Mouse (Mus musculus) hindbrain, postnatal 0 days (tissue): ENCODE measurements around the gene Pxdn. TPM values are rescaled to one million over a fixed set of nuclear protein-coding genes. Genes with fewer than 3 reads are reported as not detected.

Source experiments
- ATAC-seq: fragments of 200-750 bp; cut with Nextera tagmentation; 2 replicates; pipeline ENCODE4 v1.8.0; 2017; ENCODE audit warnings: mild to moderate bottlenecking, moderate TSS enrichment, moderate library complexity
- DNase-seq: peaks from one replicate; pipeline ENCODE4 v3.0.0-alpha.2; 2015; ENCODE audit warnings: low spot score
- H3K27ac ChIP-seq: fragments of 300-500 bp; sonication (generic); 2 replicates; pipeline ENCODE4 v1.5.1; 2014; ENCODE audit warnings: mild to moderate bottlenecking
- H3K27me3 ChIP-seq: fragments of 300-500 bp; sonication (generic); 2 replicates; pipeline ENCODE4 v1.6.1; 2014; ENCODE audit warnings: low read length, mixed read lengths; ENCODE audit not compliant: insufficient read depth
- H3K36me3 ChIP-seq: fragments of 300-500 bp; sonication (generic); 2 replicates; pipeline ENCODE4 v1.6.1; 2014; ENCODE audit warnings: low read length, mixed read lengths; ENCODE audit not compliant: insufficient read depth
- H3K4me1 ChIP-seq: fragments of 300-500 bp; sonication (generic); 2 replicates; pipeline ENCODE4 v1.6.1; 2014; ENCODE audit warnings: antibody characterized with exemption, low read length, mixed read lengths; ENCODE audit not compliant: insufficient read depth
- H3K4me2 ChIP-seq: fragments of 300-500 bp; sonication (generic); 2 replicates; pipeline ENCODE4 v1.6.1; 2014; ENCODE audit warnings: low read depth, mild to moderate bottlenecking, low read length, moderate library complexity, mixed read lengths
- H3K4me3 ChIP-seq: fragments of 300-500 bp; sonication (generic); 2 replicates; pipeline ENCODE4 v1.5.1; 2014; ENCODE audit warnings: low read length
- H3K9ac ChIP-seq: fragments of 300-500 bp; sonication (generic); replicated peaks from 2 replicates; pipeline ENCODE4 v1.6.1; 2014; ENCODE audit warnings: mild to moderate bottlenecking, low read length, moderate library complexity, mixed read lengths
- H3K9me3 ChIP-seq: fragments of 300-500 bp; sonication (generic); 2 replicates; pipeline ENCODE4 v1.6.1; 2016; ENCODE audit warnings: low read length, mixed read lengths
- CTCF ChIP-seq: IDR thresholded peaks from 2 replicates; pipeline ENCODE4 v1.5.1; 2016; ENCODE audit warnings: antibody characterized with exemption, control low read depth, low read depth
- WGBS: fragments of 180-500 bp; shearing (Covaris S2); extraction: QIAGEN DNeasy Blood & Tissue Kit; methylation state at CpG from one replicate; pipeline ENCODE4 v1.1.7; 2014; 5-methylcytosine and 5-hydroxymethylcytosine counted together
- polyA plus RNA-seq: library from polyadenylated mRNA; unstranded; fragments of >200 nt; fragmentation: Nextera tagmentation; extraction: Ambion mirVana; gene quantifications from 2 replicates; pipeline ENCODE4 v1.2.1, GENCODE M21; 2015
- total RNA-seq: library from RNA; depleted of rRNA; stranded (reverse); fragments of >200 nt; gene quantifications from 2 replicates; pipeline ENCODE4 v1.2.3, GENCODE M21; 2014

Gene Pxdn
- total and polyA plus RNA-seq, 2 experiments from 2014 or later, result 15.7 to 72.1 TPM

DNA sequence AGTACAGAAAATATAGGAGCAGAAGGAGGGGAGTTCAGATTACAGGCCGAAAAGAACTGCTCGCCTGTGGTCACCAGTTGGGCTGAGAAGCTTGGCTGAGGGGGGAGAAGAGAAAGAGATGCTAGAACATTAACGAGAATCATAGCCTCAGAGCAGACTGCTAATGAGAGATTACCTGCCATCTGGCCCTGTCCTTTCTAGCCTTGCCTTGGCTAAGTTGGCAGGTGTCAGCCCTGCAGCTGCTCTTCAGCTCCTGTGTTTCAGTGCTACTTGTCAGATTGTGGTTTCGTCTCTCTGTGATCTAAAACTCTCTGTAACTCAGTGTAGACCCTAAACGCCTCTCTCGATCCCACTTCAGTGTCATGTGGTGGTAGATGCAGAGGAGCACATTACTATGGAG is 20.6 kb upstream of the Pxdn start:
- no peak overlapping the region for H3K4me3 ChIP-seq
- DNase-seq (peak; percentile 37), ATAC-seq (0 out of 2 replicates have a peak, but pooled peaks have one; percentile 36)
- 77% methylated on average over 6 of the region's 6 CpGs for WGBS
- H3K27ac ChIP-seq, result no peak overlapping the region
- H3K4me1 ChIP-seq, result no peaks in the 10 kb centered on the region
- H3K9ac ChIP-seq, result no peak overlapping the region
- no peaks in the 10 kb centered on the region for H3K27me3 ChIP-seq
- H3K36me3 ChIP-seq, result peaks cover 22% of the 10 kb centered on the region
- H3K9me3 ChIP-seq, result no peaks in the 10 kb centered on the region
- H3K4me2 ChIP-seq, result no peak overlapping the region
- no peak for TF ChIP-seq CTCF

- H3K9ac ChIP-seq, result no peak overlapping the region
- no peaks in the 10 kb centered on the region for H3K4me1 ChIP-seq
- TF ChIP-seq CTCF, result no peak
- no peak for ATAC-seq
- H3K4me2 ChIP-seq, result no peak overlapping the region
- DNase-seq, result no peak
- H3K27me3 ChIP-seq, result no peaks in the 10 kb centered on the region
- H3K9me3 ChIP-seq, result no peaks in the 10 kb centered on the region
- H3K36me3 ChIP-seq, result peaks cover 19% of the 10 kb centered on the region
- H3K27ac ChIP-seq, result no peak overlapping the region
- 83% methylated on average over 7 of the region's 7 CpGs for WGBS
- no peak overlapping the region for H3K4me3 ChIP-seq
Observed at GRCm38 (mm10) chr12:29920298-29920697, 17.1 kb upstream of the Pxdn start.

- no peaks in the 10 kb centered on the region for H3K27me3 ChIP-seq
- no peak overlapping the region for H3K27ac ChIP-seq
- H3K9me3 ChIP-seq, result no peaks in the 10 kb centered on the region
- no peak overlapping the region for H3K4me3 ChIP-seq
- DNase-seq (no peak), ATAC-seq (no peak)
- no peak for TF ChIP-seq CTCF
- no peak overlapping the region for H3K4me2 ChIP-seq
- WGBS, result 87% methylated on average over 11 of the region's 11 CpGs
- H3K9ac ChIP-seq, result no peak overlapping the region
- H3K4me1 ChIP-seq, result no peaks in the 10 kb centered on the region
- peaks cover 16% of the 10 kb centered on the region for H3K36me3 ChIP-seq
Observed at GRCm38 (mm10) chr12:29921481-29921880, 15.9 kb upstream of the Pxdn start.

DNA sequence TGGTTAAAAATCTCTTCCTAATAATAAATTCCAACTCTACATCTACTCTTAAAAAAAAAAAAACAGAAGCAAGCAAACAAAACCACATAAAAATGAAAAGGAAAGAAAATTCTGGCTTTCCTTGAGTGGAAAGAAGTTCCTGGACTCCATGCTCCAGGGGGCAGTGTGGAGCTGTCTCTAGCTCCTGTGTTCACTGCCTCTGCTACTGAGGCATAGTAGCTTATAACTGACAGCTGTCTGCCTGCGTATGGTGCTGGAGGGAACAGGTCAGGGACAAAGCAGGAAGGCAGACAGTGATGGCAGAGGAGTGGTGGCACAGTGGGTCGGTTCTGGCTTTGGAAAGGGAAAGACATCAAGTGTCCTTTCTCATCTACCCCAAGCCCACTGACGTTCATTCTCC is 10.5 kb upstream of the Pxdn start:
- Histone ChIP-seq H3K27ac (no peak overlapping the region), H3K4me3 (no peak overlapping the region), H3K27me3 (no peaks in the 10 kb centered on the region), H3K9ac (no peak overlapping the region), H3K36me3 (0 out of 2 replicates have a peak, but pooled peaks cover 4% of the 10 kb centered on the region), H3K4me2 (no peak overlapping the region), H3K9me3 (no peaks in the 10 kb centered on the region), H3K4me1 (no peaks in the 10 kb centered on the region)
- DNase-seq (peak; percentile 79), ATAC-seq (peak; percentile 72; the same call in 1 of the 2 replicates)
- peak; percentile 84 for TF ChIP-seq CTCF
- WGBS, result 42% methylated on average over 3 of the region's 3 CpGs

DNA sequence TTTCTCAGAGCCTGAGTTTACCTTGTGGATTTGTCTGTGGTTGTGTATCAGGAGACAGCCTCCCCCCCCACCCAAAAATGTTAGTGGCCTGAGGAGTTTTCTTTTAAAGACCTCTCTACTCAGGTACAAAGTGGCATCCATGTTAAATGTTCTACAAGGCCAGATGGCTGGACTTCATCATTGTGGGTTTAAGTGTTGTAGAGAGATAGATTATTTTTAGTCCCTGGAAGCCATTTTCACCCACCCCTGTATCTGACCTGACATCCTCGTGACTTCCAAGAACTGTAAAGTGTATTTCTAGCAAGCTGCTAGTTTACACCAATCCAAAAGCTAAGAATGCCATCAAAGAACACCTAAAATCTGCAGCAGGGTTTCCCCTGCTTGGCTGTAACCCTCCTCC is 6.8 kb upstream of the Pxdn start:
- DNase-seq (no peak), ATAC-seq (no peak)
- Histone ChIP-seq H3K4me1 (no peaks in the 10 kb centered on the region), H3K4me3 (no peak overlapping the region), H3K9me3 (no peaks in the 10 kb centered on the region), H3K36me3 (no peaks in the 10 kb centered on the region), H3K27ac (no peak overlapping the region), H3K4me2 (no peak overlapping the region), H3K9ac (no peak overlapping the region), H3K27me3 (no peaks in the 10 kb centered on the region)
- WGBS, result 79% methylated on average over 1 of the region's 1 CpGs
- no peak for TF ChIP-seq CTCF

- ATAC-seq, result no peak
- 94% methylated on average over 1 of the region's 1 CpGs for WGBS
- no peaks in the 10 kb centered on the region for H3K36me3 ChIP-seq
Observed at GRCm38 (mm10) chr12:29932951-29933350, 4.5 kb upstream of the Pxdn start.

GRCm38 (mm10) chr12:29933501-29933900 is 3.9 kb upstream of the Pxdn start:
- Histone ChIP-seq H3K4me2 (no peak overlapping the region), H3K36me3 (no peaks in the 10 kb centered on the region), H3K27me3 (no peaks in the 10 kb centered on the region), H3K4me1 (no peaks in the 10 kb centered on the region), H3K4me3 (no peak overlapping the region), H3K9ac (no peak overlapping the region), H3K27ac (no peak overlapping the region), H3K9me3 (no peaks in the 10 kb centered on the region)
- ATAC-seq (no peak), DNase-seq (no peak)
- no peak for TF ChIP-seq CTCF
- WGBS, result 76% methylated on average over 2 of the region's 2 CpGs

More at GRCm38 (mm10) chr12:29932951-29933350, 4.5 kb upstream of the Pxdn start:
- Histone ChIP-seq H3K9ac (no peak overlapping the region), H3K9me3 (no peaks in the 10 kb centered on the region), H3K27me3 (no peaks in the 10 kb centered on the region), H3K4me3 (no peak overlapping the region), H3K4me1 (no peaks in the 10 kb centered on the region), H3K4me2 (no peak overlapping the region), H3K27ac (no peak overlapping the region)
- no peak for TF ChIP-seq CTCF
- DNase-seq, result no peak
